Mouse (Mus musculus) CH12.LX (cell line): ENCODE measurements at regions not wholly inside any gene's neighbourhood (a gene's known extent, or its start where the extent isn't known, plus 50 kb on each side); places are given as distances from the start of the nearest gene placed in this dataset.

Source experiments
- DNase-seq: peaks from one replicate; pipeline ENCODE4 v3.0.0-alpha.2; 2013; ENCODE audit errors: extremely low read depth
- H3K27ac ChIP-seq: 2 replicates; pipeline ENCODE4 v1.5.1; 2012; ENCODE audit warnings: low read depth, mild to moderate bottlenecking, control low read depth, moderate library complexity; ENCODE audit not compliant: insufficient read depth
- H3K27me3 ChIP-seq: replicated peaks from 2 replicates; pipeline ENCODE3; 2012; ENCODE audit warnings: inconsistent platforms
- H3K36me3 ChIP-seq, 2 experiments: replicated peaks in 1 of 2; 2 replicates each; pipeline versions ENCODE3 to v1.6.1; 2012; ENCODE audit warnings: inconsistent platforms in 1 of 2, low read length in 1 of 2, mild to moderate bottlenecking in 1 of 2, mixed read lengths in 1 of 2, moderate library complexity in 1 of 2; ENCODE audit not compliant: control insufficient read depth in 1 of 2, insufficient read depth in 1 of 2
- H3K4me1 ChIP-seq, 2 experiments: 2 replicates each; pipeline ENCODE4 v1.6.1; 2012; ENCODE audit warnings: inconsistent platforms in 1 of 2, moderate library complexity in 1 of 2; ENCODE audit not compliant: insufficient read depth in 2 of 2, control insufficient read depth in 1 of 2
- H3K4me2 ChIP-seq: 2 replicates; pipeline ENCODE4 v1.6.1; 2012; ENCODE audit warnings: low read depth, mild to moderate bottlenecking, control low read depth; ENCODE audit not compliant: poor library complexity, insufficient read depth, severe bottlenecking
- H3K4me3 ChIP-seq, 3 experiments: fragments of 150-350 bp in 1 of 3; sonication (generic) in 1 of 3; replicated peaks in 1 of 3; 2 replicates each; pipeline versions ENCODE3 to v1.5.1; 2011 to 2012; ENCODE audit warnings: low read depth in 2 of 3, low read length in 2 of 3, mild to moderate bottlenecking in 2 of 3, moderate library complexity in 2 of 3, control low read depth in 1 of 3, improper control_type of control experiment in 1 of 3, inconsistent platforms in 1 of 3, mixed read lengths in 1 of 3; ENCODE audit not compliant: poor library complexity in 1 of 3
- H3K79me2 ChIP-seq: replicated peaks from 2 replicates; pipeline ENCODE4 v1.6.1; 2012; ENCODE audit warnings: mild to moderate bottlenecking, moderate library complexity; ENCODE audit not compliant: control insufficient read depth, poor library complexity, insufficient read depth, severe bottlenecking; ENCODE audit errors: extremely low read depth
- H3K9ac ChIP-seq: 2 replicates; pipeline ENCODE4 v1.6.1; 2012; ENCODE audit warnings: low read depth, mild to moderate bottlenecking, control low read depth, moderate library complexity; ENCODE audit not compliant: insufficient read depth
- H3K9me3 ChIP-seq: replicated peaks from 2 replicates; pipeline ENCODE3; 2012; ENCODE audit warnings: low read length, inconsistent platforms, mixed read lengths
- BHLHE40 ChIP-seq: IDR thresholded peaks from 2 replicates; pipeline ENCODE4 v1.6.1; 2011; ENCODE audit warnings: mild to moderate bottlenecking, low read depth, low read length, improper control_type of control experiment
- CHD1 ChIP-seq: IDR thresholded peaks from 2 replicates; pipeline ENCODE4 v1.6.1; 2012; ENCODE audit warnings: low read depth, low read length, improper control_type of control experiment, inconsistent platforms
- ELF1 ChIP-seq: IDR thresholded peaks from 2 replicates; pipeline ENCODE4 v1.6.1; 2014; ENCODE audit warnings: low read depth, mild to moderate bottlenecking, inconsistent platforms, low read length, improper control_type of control experiment
- GABPA ChIP-seq: IDR thresholded peaks from 2 replicates; pipeline ENCODE4 v1.6.1; 2012; ENCODE audit warnings: low read depth, low read length, improper control_type of control experiment, inconsistent platforms; ENCODE audit not compliant: insufficient replicate concordance
- HCFC1 ChIP-seq: IDR thresholded peaks from 2 replicates; pipeline ENCODE4 v1.6.1; 2012; ENCODE audit warnings: low read depth, mild to moderate bottlenecking, inconsistent platforms, low read length, improper control_type of control experiment
- IRF4 ChIP-seq: IDR thresholded peaks from 2 replicates; pipeline ENCODE4 v1.6.1; 2014; ENCODE audit warnings: low read depth, mild to moderate bottlenecking, inconsistent platforms, low read length, improper control_type of control experiment
- JUN ChIP-seq: IDR thresholded peaks from 2 replicates; pipeline ENCODE4 v1.6.1; 2011; ENCODE audit warnings: low read depth, mild to moderate bottlenecking, low read length, improper control_type of control experiment, moderate library complexity; ENCODE audit not compliant: insufficient read depth
- JUND ChIP-seq: conservative IDR thresholded peaks from 2 replicates; pipeline ENCODE4 v1.6.1; 2011; ENCODE audit warnings: low read depth, low read length, improper control_type of control experiment
- MAZ ChIP-seq: IDR thresholded peaks from 2 replicates; pipeline ENCODE4 v1.6.1; 2012; ENCODE audit warnings: low read depth, mild to moderate bottlenecking, inconsistent platforms, low read length, improper control_type of control experiment, moderate library complexity
- MEF2A ChIP-seq: IDR thresholded peaks from 2 replicates; pipeline ENCODE4 v1.6.1; 2014; ENCODE audit warnings: low read depth, mild to moderate bottlenecking, inconsistent platforms, low read length, improper control_type of control experiment, borderline replicate concordance
- MYC ChIP-seq: IDR thresholded peaks from 2 replicates; pipeline ENCODE4 v1.6.1; 2011; ENCODE audit warnings: low read depth, mild to moderate bottlenecking, improper control_type of control experiment, low read length
- POLR2AphosphoS2 ChIP-seq: IDR thresholded peaks from 2 replicates; pipeline ENCODE4 v1.6.1; 2011; ENCODE audit warnings: low read depth, low read length, improper control_type of control experiment
- RAD21 ChIP-seq: IDR thresholded peaks from 2 replicates; pipeline ENCODE4 v1.6.1; 2011; ENCODE audit warnings: low read depth, mild to moderate bottlenecking, low read length, improper control_type of control experiment, moderate library complexity
- RCOR1 ChIP-seq: conservative IDR thresholded peaks from 2 replicates; pipeline ENCODE4 v1.6.1; 2012; ENCODE audit warnings: low read depth, mild to moderate bottlenecking, inconsistent platforms, low read length, improper control_type of control experiment
- SIN3A ChIP-seq: IDR thresholded peaks from 2 replicates; pipeline ENCODE4 v1.6.1; 2012; ENCODE audit warnings: low read length, improper control_type of control experiment, inconsistent platforms
- SMC3 ChIP-seq: IDR thresholded peaks from 2 replicates; pipeline ENCODE4 v1.6.1; 2011; ENCODE audit warnings: low read depth, low read length, improper control_type of control experiment
- TBP ChIP-seq: conservative IDR thresholded peaks from 2 replicates; pipeline ENCODE4 v1.6.1; 2011; ENCODE audit warnings: low read depth, low read length, improper control_type of control experiment
- TCF12 ChIP-seq: IDR thresholded peaks from 2 replicates; pipeline ENCODE4 v1.6.1; 2014; ENCODE audit warnings: low read depth, mild to moderate bottlenecking, inconsistent platforms, low read length, improper control_type of control experiment
- UBTF ChIP-seq: IDR thresholded peaks from 2 replicates; pipeline ENCODE4 v1.6.1; 2012; ENCODE audit warnings: low read depth, mild to moderate bottlenecking, inconsistent platforms, low read length, improper control_type of control experiment, moderate library complexity
- USF2 ChIP-seq: conservative IDR thresholded peaks from 2 replicates; pipeline ENCODE4 v1.6.1; 2011; ENCODE audit warnings: low read depth, low read length, improper control_type of control experiment
- ZKSCAN1 ChIP-seq: IDR thresholded peaks from 2 replicates; pipeline ENCODE4 v1.6.1; 2012; ENCODE audit warnings: low read depth, inconsistent platforms, low read length, improper control_type of control experiment, borderline replicate concordance
- ZMIZ1 ChIP-seq: IDR thresholded peaks from 2 replicates; pipeline ENCODE4 v1.6.1; 2012; ENCODE audit warnings: low read depth, mild to moderate bottlenecking, inconsistent platforms, low read length, improper control_type of control experiment
- dilution Hi-C: fragments of 300-500 bp; cut with MboI; formaldehyde crosslinking; loops from 2 replicates; pipeline ENCODE4 v1.14.3; 2020; ENCODE audit warnings: low sequenced_read_pairs; ENCODE audit not compliant: extremely low pct_unique_long_range_greater_than_20kb, extremely low pct_ligation_motif_present
- in situ Hi-C: fragments of 300-500 bp; cut with MboI; formaldehyde crosslinking; loops from 3 replicates; pipeline ENCODE4 v1.14.3; 2019; ENCODE audit warnings: low sequenced_read_pairs, low pct_ligation_motif_present, low pct_unique_long_range_greater_than_20kb, mixed read lengths

- in situ Hi-C loops: no loop called here
- peaks cover 80% of the 10 kb centered on the region for H3K9me3 ChIP-seq
- no peaks in the 10 kb centered on the region for H3K27me3 ChIP-seq
- dilution Hi-C loops: no loop called here
- no peaks in the 10 kb centered on the region for H3K4me1 ChIP-seq
- no peak for DNase-seq
- no peaks in the 10 kb centered on the region for H3K36me3 ChIP-seq
- H3K27ac ChIP-seq: no peak overlapping the region
- TF ChIP-seq MEF2A (no peak), MYC (no peak), CHD1 (no peak), RAD21 (no peak), MAZ (no peak), HCFC1 (no peak), JUN (no peak), ZKSCAN1 (no peak)
- H3K79me2 ChIP-seq: no peaks in the 10 kb centered on the region
- no peak overlapping the region for H3K9ac ChIP-seq
- no peak overlapping the region for H3K4me2 ChIP-seq
- H3K4me3 ChIP-seq: no peak overlapping the region
Observed at GRCm38 (mm10) chr1:89308788-89309187, 145.8 kb upstream of the Agap1 start.

- H3K9ac ChIP-seq: no peak overlapping the region
- no peaks in the 10 kb centered on the region for H3K4me1 ChIP-seq
- H3K4me2 ChIP-seq: no peak overlapping the region
- dilution Hi-C loops (no loop called here), in situ Hi-C loops (no loop called here)
- H3K27me3 ChIP-seq: no peaks in the 10 kb centered on the region
- H3K36me3 ChIP-seq: no peaks in the 10 kb centered on the region
- DNase-seq: no peak
- TF ChIP-seq TBP (no peak), SMC3 (no peak), ELF1 (no peak), ZMIZ1 (no peak), USF2 (no peak), GABPA (no peak)
- no peak overlapping the region for H3K27ac ChIP-seq
- H3K79me2 ChIP-seq: no peaks in the 10 kb centered on the region
- no peak overlapping the region for H3K4me3 ChIP-seq
- peaks cover 80% of the 10 kb centered on the region for H3K9me3 ChIP-seq
Observed at GRCm38 (mm10) chr1:89313064-89313463, 141.5 kb upstream of the Agap1 start.

- Histone ChIP-seq H3K27me3 (no peaks in the 10 kb centered on the region), H3K36me3 (no peaks in the 10 kb centered on the region), H3K9me3 (peaks cover 87% of the 10 kb centered on the region), H3K27ac (no peak overlapping the region), H3K4me1 (no peaks in the 10 kb centered on the region), H3K4me3 (no peak overlapping the region), H3K9ac (no peak overlapping the region), H3K79me2 (no peaks in the 10 kb centered on the region), H3K4me2 (no peak overlapping the region)
- in situ Hi-C loops: no loop called here
- no peak for TF ChIP-seq JUND
- TF ChIP-seq IRF4: no peak
- TF ChIP-seq TBP: no peak
- no peak for TF ChIP-seq UBTF
- TF ChIP-seq GABPA: no peak
- TF ChIP-seq SMC3: no peak
- no peak for TF ChIP-seq TCF12
- no peak for TF ChIP-seq POLR2AphosphoS2
- TF ChIP-seq MAZ: no peak
- TF ChIP-seq RCOR1: no peak
- no peak for TF ChIP-seq JUN
- TF ChIP-seq CHD1: no peak
- TF ChIP-seq BHLHE40: no peak
- no peak for TF ChIP-seq SIN3A
- no peak for DNase-seq
- dilution Hi-C loops: no loop called here
Observed at GRCm38 (mm10) chr1:89317897-89318296, 136.7 kb upstream of the Agap1 start.
